Mouse (Mus musculus) cerebellum, adult 2 months (tissue): ENCODE measurements around the gene Plin5. TPM values are rescaled to one million over a fixed set of nuclear protein-coding genes. Genes with fewer than 3 reads are reported as not detected.

Experiments used
- DNase-seq, 2 experiments: peaks; one replicate each; pipeline ENCODE4 v3.0.0; 2021
- H3K27ac ChIP-seq: fragments of 200-500 bp; 2 replicates; pipeline ENCODE4 v1.5.1; 2012; ENCODE audit warnings: low read length, control low read depth, inconsistent platforms; ENCODE audit not compliant: insufficient read depth
- H3K27me3 ChIP-seq: fragments of 200-500 bp; 2 replicates; pipeline ENCODE4 v1.6.1; 2012; ENCODE audit warnings: inconsistent platforms, mild to moderate bottlenecking, low read length, moderate library complexity; ENCODE audit not compliant: control insufficient read depth, insufficient read depth
- H3K4me1 ChIP-seq: fragments of 200-500 bp; 2 replicates; pipeline ENCODE4 v1.6.1; 2011; ENCODE audit warnings: low read length; ENCODE audit not compliant: control insufficient read depth, insufficient read depth
- H3K4me3 ChIP-seq: fragments of 200-500 bp; replicated peaks from 2 replicates; pipeline ENCODE3; 2011; ENCODE audit warnings: mild to moderate bottlenecking, low read depth, low read length, control low read depth; ENCODE audit not compliant: insufficient read depth
- CTCF ChIP-seq: fragments of 200-500 bp; IDR thresholded peaks from 2 replicates; pipeline ENCODE4 v1.5.1; 2011; ENCODE audit warnings: low read depth, mild to moderate bottlenecking, control low read depth, low read length, moderate library complexity, borderline replicate concordance; ENCODE audit not compliant: insufficient read depth
- POLR2A ChIP-seq: fragments of 200-500 bp; IDR thresholded peaks from 2 replicates; pipeline ENCODE4 v1.6.1; 2011; ENCODE audit warnings: low read length, control low read depth, borderline replicate concordance; ENCODE audit not compliant: insufficient read depth
- WGBS: fragments of 180-500 bp; shearing (Covaris S2); methylation state at CpG from one replicate; pipeline ENCODE4 v1.1.7; 2018; 5-methylcytosine and 5-hydroxymethylcytosine counted together
- polyA plus RNA-seq: library from polyadenylated mRNA; depleted of rRNA; stranded (reverse); fragments of >200 nt; gene quantifications from 2 replicates; pipeline ENCODE4 v1.2.3, GENCODE M21; 2012

Gene Plin5
- polyA plus RNA-seq, 1 experiment: 0.38 TPM

- H3K27ac ChIP-seq: no peak overlapping the region
Measured at GRCm38 (mm10) chr17:56119981-56120880, 2.8 kb upstream of the Plin5 start.

GRCm38 (mm10) chr17:56119431-56119830, 2.0 kb upstream of the Plin5 start:
- H3K4me1 ChIP-seq: peaks cover 7% of the 10 kb centered on the region
- DNase-seq: no peak
- no peaks in the 10 kb centered on the region; the same call in 1 of the 2 replicates for H3K27me3 ChIP-seq
- peak overlapping the region; percentile 6 for H3K4me3 ChIP-seq
- TF ChIP-seq CTCF: no peak
- no peak for TF ChIP-seq POLR2A
- WGBS: 57% methylated on average over 12 of the region's 12 CpGs
- no peak overlapping the region for H3K27ac ChIP-seq

More at GRCm38 (mm10) chr17:56119981-56120880, 2.8 kb upstream of the Plin5 start:
- peaks cover 9% of the 10 kb centered on the region for H3K4me1 ChIP-seq
- TF ChIP-seq CTCF (no peak), POLR2A (no peak)
- no peaks in the 10 kb centered on the region; the same call in 1 of the 2 replicates for H3K27me3 ChIP-seq
- H3K4me3 ChIP-seq: peak overlapping the region; percentile 46
- 2% methylated on average over 66 of the region's 66 CpGs for WGBS
- DNase-seq: peak; percentile 64 to 75

GRCm38 (mm10) chr17:56116193-56116592, 1.2 kb downstream of the Plin5 start:
- DNase-seq: no peak
- 70% methylated on average over 10 of the region's 10 CpGs for WGBS
- no peaks in the 10 kb centered on the region for H3K27me3 ChIP-seq
- no peak overlapping the region for H3K27ac ChIP-seq
- TF ChIP-seq POLR2A: no peak
- TF ChIP-seq CTCF: no peak
- H3K4me3 ChIP-seq: no peak overlapping the region
- H3K4me1 ChIP-seq: peaks cover 7% of the 10 kb centered on the region

DNA sequence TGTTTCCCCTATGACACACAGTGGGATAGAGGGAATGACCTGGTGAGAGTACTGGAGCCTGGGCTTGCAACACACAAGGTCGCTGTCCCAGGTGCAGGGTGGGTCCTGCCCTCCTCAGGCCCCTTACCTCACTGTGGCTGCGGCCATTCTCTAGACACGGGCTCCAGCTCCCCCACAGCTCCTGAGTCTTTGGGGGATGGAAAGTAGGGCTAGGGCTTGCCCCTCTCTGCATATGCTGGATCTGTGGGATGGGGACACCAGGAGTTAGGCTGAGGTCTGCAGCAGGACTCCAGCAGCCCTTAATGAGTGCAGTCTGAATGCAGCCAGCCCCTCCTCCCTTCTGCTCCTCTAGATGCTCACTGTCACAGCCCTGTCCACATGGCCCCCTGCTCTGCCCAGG, 4.7 kb downstream of the Plin5 start:
- TF ChIP-seq POLR2A: no peak
- TF ChIP-seq CTCF: no peak
- no peak for DNase-seq
- Histone ChIP-seq H3K4me3 (no peak overlapping the region), H3K27ac (no peak overlapping the region), H3K4me1 (no peaks in the 10 kb centered on the region; the same call in 1 of the 2 replicates), H3K27me3 (no peaks in the 10 kb centered on the region)
- 80% methylated on average over 3 of the region's 3 CpGs for WGBS

DNA sequence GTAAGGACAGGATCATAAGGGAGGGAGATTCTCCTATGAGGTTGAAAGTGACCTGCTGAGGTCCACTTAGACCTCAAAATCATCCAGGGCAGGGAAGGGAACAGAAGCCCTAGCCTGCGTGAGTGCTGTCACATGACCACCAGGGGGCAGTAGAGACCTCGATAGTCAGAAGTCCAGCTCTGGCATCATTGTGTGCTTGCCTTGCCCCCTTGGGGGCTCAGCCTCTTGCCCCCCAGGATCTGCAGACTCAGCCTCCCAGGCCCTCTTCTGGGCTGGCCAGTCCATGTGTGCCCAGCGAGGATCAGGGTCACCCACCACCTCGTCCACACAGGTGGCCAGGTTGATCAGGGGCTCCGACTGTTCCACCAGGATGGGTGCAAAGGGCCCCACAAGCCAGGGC, 5.5 kb downstream of the Plin5 start:
- WGBS: 50% methylated on average over 5 of the region's 5 CpGs
- H3K27me3 ChIP-seq: no peaks in the 10 kb centered on the region
- DNase-seq: peak; percentile 63 to 70
- H3K4me3 ChIP-seq: no peak overlapping the region
- peak; percentile 88 for TF ChIP-seq CTCF
- no peak for TF ChIP-seq POLR2A
- no peak overlapping the region for H3K27ac ChIP-seq
- H3K4me1 ChIP-seq: no peaks in the 10 kb centered on the region

GRCm38 (mm10) chr17:56111021-56111420, 6.4 kb downstream of the Plin5 start:
- Histone ChIP-seq H3K27ac (no peak overlapping the region), H3K4me1 (no peaks in the 10 kb centered on the region), H3K4me3 (no peak overlapping the region), H3K27me3 (no peaks in the 10 kb centered on the region)
- no peak for DNase-seq
- TF ChIP-seq CTCF: no peak
- no peak for TF ChIP-seq POLR2A
- 55% methylated on average over 1 of the region's 1 CpGs for WGBS

- no peak for TF ChIP-seq CTCF
- no peak for TF ChIP-seq POLR2A
- H3K4me1 ChIP-seq: no peaks in the 10 kb centered on the region
- no peak overlapping the region for H3K4me3 ChIP-seq
- H3K27ac ChIP-seq: peak overlapping the region; percentile 5; the same call in 1 of the 2 replicates
- peak in 1 of 2 experiments; percentile 42 for DNase-seq
- 15% methylated on average over 4 of the region's 4 CpGs for WGBS
- no peaks in the 10 kb centered on the region for H3K27me3 ChIP-seq
Measured at GRCm38 (mm10) chr17:56110571-56110970, 6.8 kb downstream of the Plin5 start.
